Mouse (Mus musculus) E14TG2a.4 (cell line): ENCODE results near the gene Igsf3.
A peak's percentile ranks its signal among the peaks of the same experiment; 100 is the strongest.

Source experiments
- H3K27me3 ChIP-seq: 2 replicates; pipeline ENCODE4 v1.6.1; 2014; ENCODE audit warnings: low read length, control low read depth; ENCODE audit not compliant: insufficient read depth
- H3K36me3 ChIP-seq: 2 replicates; pipeline ENCODE4 v1.6.1; 2014; ENCODE audit warnings: low read length, control low read depth; ENCODE audit not compliant: insufficient read depth
- H3K4me1 ChIP-seq: replicated peaks from 2 replicates; pipeline ENCODE4 v1.6.1; 2014; ENCODE audit warnings: low read depth, low read length, control low read depth
- H3K4me3 ChIP-seq: replicated peaks from 2 replicates; pipeline ENCODE4 v1.5.1; 2014; ENCODE audit warnings: mild to moderate bottlenecking, low read length
- H3K9me3 ChIP-seq: 2 replicates; pipeline ENCODE4 v1.6.1; 2014; ENCODE audit warnings: low read length, control low read depth
- CTCF ChIP-seq: conservative IDR thresholded peaks from 2 replicates; pipeline ENCODE4 v1.5.1; 2014; ENCODE audit warnings: low read length
- NANOG ChIP-seq: IDR thresholded peaks from 2 replicates; pipeline ENCODE4 v1.6.1; 2014; ENCODE audit warnings: borderline replicate concordance, low read length, mixed read lengths
- POU5F1 ChIP-seq: IDR thresholded peaks from 2 replicates; pipeline ENCODE4 v1.6.1; 2014; ENCODE audit warnings: low read length, borderline replicate concordance

Igsf3 gene

DNA sequence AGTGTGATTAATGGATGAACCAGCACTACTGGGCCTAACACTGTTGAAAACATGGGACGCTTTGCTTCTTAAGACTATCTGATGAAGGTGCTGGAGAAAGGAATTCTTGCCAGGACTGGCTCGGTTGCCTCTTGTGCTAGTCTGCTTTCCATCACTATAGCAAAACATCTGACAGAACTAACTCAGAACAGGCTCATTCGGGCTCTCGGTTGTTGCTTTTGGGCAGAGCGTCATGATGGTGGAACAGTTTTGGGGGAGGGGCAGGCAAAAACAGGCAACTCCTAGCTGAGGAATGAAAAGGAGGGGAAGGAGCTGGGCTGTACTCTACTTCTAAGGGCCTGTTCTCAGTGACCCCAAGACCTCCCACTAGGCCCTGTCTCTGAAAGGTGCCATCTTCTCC, 4.8 kb downstream of the Igsf3 start:
- Histone ChIP-seq H3K4me1 (peaks cover 85% of the 10 kb centered on the region), H3K27me3 (peaks cover 18% of the 10 kb centered on the region), H3K36me3 (peaks cover 21% of the 10 kb centered on the region), H3K4me3 (peak overlapping the region; percentile 8; the same call in 1 of the 2 replicates), H3K9me3 (no peaks in the 10 kb centered on the region)
- no peak for TF ChIP-seq NANOG
- TF ChIP-seq CTCF, result no peak

GRCm38 (mm10) chr3:101382751-101383150, 5.9 kb downstream of the Igsf3 start:
- H3K4me1 ChIP-seq, result peaks cover 91% of the 10 kb centered on the region
- peaks cover 14% of the 10 kb centered on the region for H3K27me3 ChIP-seq
- no peaks in the 10 kb centered on the region for H3K9me3 ChIP-seq
- H3K4me3 ChIP-seq, result no peak overlapping the region
- H3K36me3 ChIP-seq, result peaks cover 21% of the 10 kb centered on the region
- no peak for TF ChIP-seq CTCF
- no peak for TF ChIP-seq POU5F1
- TF ChIP-seq NANOG, result no peak

DNA sequence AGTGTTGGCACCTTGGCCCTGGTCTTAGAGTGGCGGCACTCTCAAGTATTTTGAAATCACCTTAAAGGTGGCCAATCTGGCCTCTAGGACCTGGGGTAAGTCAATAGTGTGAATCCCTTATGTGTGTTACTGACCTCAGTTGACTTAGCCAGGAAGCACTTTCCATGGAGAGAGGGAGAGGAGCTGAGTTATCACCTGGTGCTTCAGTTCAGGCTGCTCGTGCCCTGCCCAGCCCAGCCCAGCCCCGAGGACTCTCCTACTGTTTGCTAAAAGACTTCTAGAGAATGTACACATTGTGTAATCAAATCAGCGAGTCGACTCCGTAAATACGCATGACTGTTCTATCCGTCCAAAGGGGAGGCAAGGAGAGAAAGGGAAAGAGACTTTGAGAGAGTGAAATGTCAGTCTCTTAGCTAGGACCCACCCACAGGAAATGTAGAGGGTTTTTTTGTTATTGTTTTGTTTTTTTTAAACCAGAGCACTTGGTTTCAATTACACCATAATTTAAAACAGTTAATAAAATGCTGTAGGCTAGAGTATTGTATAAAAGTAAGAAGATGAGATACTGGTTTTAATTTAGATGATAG, 9.6 kb downstream of the Igsf3 start:
- H3K4me3 ChIP-seq, result no peak overlapping the region
- TF ChIP-seq NANOG (no peak), POU5F1 (no peak), CTCF (no peak)
- no peaks in the 10 kb centered on the region for H3K27me3 ChIP-seq
- H3K4me1 ChIP-seq, result peaks cover 83% of the 10 kb centered on the region
- 0 out of 2 replicates have a peak, but pooled peaks cover 4% of the 10 kb centered on the region for H3K36me3 ChIP-seq
- no peaks in the 10 kb centered on the region for H3K9me3 ChIP-seq

GRCm38 (mm10) chr3:101387849-101388248, 11.0 kb downstream of the Igsf3 start:
- TF ChIP-seq POU5F1 (no peak), NANOG (no peak), CTCF (no peak)
- Histone ChIP-seq H3K4me1 (peaks cover 78% of the 10 kb centered on the region), H3K9me3 (no peaks in the 10 kb centered on the region), H3K27me3 (no peaks in the 10 kb centered on the region), H3K4me3 (0 out of 2 replicates have a peak overlapping the region, but pooled peaks have one; percentile 17), H3K36me3 (0 out of 2 replicates have a peak, but pooled peaks cover 4% of the 10 kb centered on the region)

GRCm38 (mm10) chr3:101389566-101389965, 12.7 kb downstream of the Igsf3 start:
- H3K9me3 ChIP-seq, result no peaks in the 10 kb centered on the region
- TF ChIP-seq NANOG (no peak), POU5F1 (no peak), CTCF (no peak)
- H3K27me3 ChIP-seq, result no peaks in the 10 kb centered on the region
- H3K4me3 ChIP-seq, result no peak overlapping the region
- no peaks in the 10 kb centered on the region for H3K36me3 ChIP-seq
- peaks cover 83% of the 10 kb centered on the region for H3K4me1 ChIP-seq

GRCm38 (mm10) chr3:101390472-101390871, 13.6 kb downstream of the Igsf3 start:
- no peak for TF ChIP-seq NANOG
- no peak for TF ChIP-seq POU5F1
- TF ChIP-seq CTCF, result no peak
- Histone ChIP-seq H3K4me3 (no peak overlapping the region), H3K27me3 (no peaks in the 10 kb centered on the region), H3K36me3 (no peaks in the 10 kb centered on the region), H3K9me3 (no peaks in the 10 kb centered on the region), H3K4me1 (peaks cover 85% of the 10 kb centered on the region)

- Histone ChIP-seq H3K4me1 (peaks cover 86% of the 10 kb centered on the region), H3K9me3 (no peaks in the 10 kb centered on the region), H3K4me3 (no peak overlapping the region), H3K36me3 (no peaks in the 10 kb centered on the region), H3K27me3 (no peaks in the 10 kb centered on the region)
- TF ChIP-seq CTCF (no peak), NANOG (no peak), POU5F1 (no peak)
Observed at GRCm38 (mm10) chr3:101391991-101392390, 15.1 kb downstream of the Igsf3 start.

GRCm38 (mm10) chr3:101393103-101393644, 16.3 kb downstream of the Igsf3 start:
- TF ChIP-seq NANOG (no peak), POU5F1 (no peak), CTCF (no peak)
- no peaks in the 10 kb centered on the region for H3K36me3 ChIP-seq
- no peaks in the 10 kb centered on the region for H3K9me3 ChIP-seq
- no peak overlapping the region for H3K4me3 ChIP-seq
- no peaks in the 10 kb centered on the region for H3K27me3 ChIP-seq
- H3K4me1 ChIP-seq, result peaks cover 87% of the 10 kb centered on the region
